Mouse (Mus musculus): ENCODE results near the gene Wnt10b. TPM values are rescaled to one million over a fixed set of nuclear protein-coding genes. Genes with fewer than 3 reads are reported as not detected.
A peak's percentile ranks its signal among the peaks of the same experiment; 100 is the strongest.

Wnt10b gene
- polyA plus RNA-seq, 1 experiment from 2014 or later = not detected

- Histone ChIP-seq H3K4me1 (ENCODE audit: control insufficient read depth, insufficient read depth, low read length) (peaks cover 44% of the 10 kb centered on the region), H3K36me3 (ENCODE audit: control insufficient read depth, insufficient read depth, low read length) (no peaks in the 10 kb centered on the region), H3K4me3 (ENCODE audit: low read depth, low read length) (no peak overlapping the region), H3K9ac (ENCODE audit: low read depth, low read length) (no peak overlapping the region), H3K27me3 (ENCODE audit: control insufficient read depth, insufficient read depth, low read length) (peaks cover 99% of the 10 kb centered on the region), H3K27ac (ENCODE audit: low read depth, low read length) (no peak overlapping the region), H3K9me3 (replicated peaks; ENCODE audit: control insufficient read depth, low read length) (no peaks in the 10 kb centered on the region), H3K4me2 (peak overlapping the region; percentile 58)
- under 1% methylated on average over 32 of the region's 32 CpGs for WGBS (ENCODE audit: insufficient replicate concordance)
- ATAC-seq (replicated peaks; ENCODE audit: insufficient number of reproducible peaks, low FRiP score, low TSS enrichment) = no peak
Observed at GRCm38 (mm10) chr15:98804054-98804453, 26.1 kb upstream of the Wnt10b start.

GRCm38 (mm10) chr15:98802926-98803325, 25.0 kb upstream of the Wnt10b start:
- no peak overlapping the region for H3K4me2 ChIP-seq
- no peak overlapping the region for H3K27ac ChIP-seq (ENCODE audit: low read depth, low read length)
- no peak for ATAC-seq (replicated peaks; ENCODE audit: insufficient number of reproducible peaks, low FRiP score, low TSS enrichment)
- H3K36me3 ChIP-seq (ENCODE audit: control insufficient read depth, insufficient read depth, low read length) = no peaks in the 10 kb centered on the region
- no peaks in the 10 kb centered on the region for H3K9me3 ChIP-seq (replicated peaks; ENCODE audit: control insufficient read depth, low read length)
- peaks cover 35% of the 10 kb centered on the region for H3K4me1 ChIP-seq (ENCODE audit: control insufficient read depth, insufficient read depth, low read length)
- no peak overlapping the region for H3K4me3 ChIP-seq (ENCODE audit: low read depth, low read length)
- 1% methylated on average over 8 of the region's 8 CpGs for WGBS (ENCODE audit: insufficient replicate concordance)
- H3K27me3 ChIP-seq (ENCODE audit: control insufficient read depth, insufficient read depth, low read length) = peaks cover 99% of the 10 kb centered on the region
- no peak overlapping the region for H3K9ac ChIP-seq (ENCODE audit: low read depth, low read length)

GRCm38 (mm10) chr15:98799396-98799795, 21.4 kb upstream of the Wnt10b start:
- no peaks in the 10 kb centered on the region for H3K9me3 ChIP-seq (replicated peaks; ENCODE audit: control insufficient read depth, low read length)
- peaks cover 99% of the 10 kb centered on the region for H3K27me3 ChIP-seq (ENCODE audit: control insufficient read depth, insufficient read depth, low read length)
- H3K27ac ChIP-seq (ENCODE audit: low read depth, low read length) = no peak overlapping the region
- no peaks in the 10 kb centered on the region for H3K36me3 ChIP-seq (ENCODE audit: control insufficient read depth, insufficient read depth, low read length)
- ATAC-seq (replicated peaks; ENCODE audit: insufficient number of reproducible peaks, low FRiP score, low TSS enrichment) = no peak
- WGBS (ENCODE audit: insufficient replicate concordance) = 9% methylated on average over 12 of the region's 12 CpGs
- no peak overlapping the region for H3K9ac ChIP-seq (ENCODE audit: low read depth, low read length)
- no peak overlapping the region for H3K4me2 ChIP-seq
- peaks cover 17% of the 10 kb centered on the region; the same call in 1 of the 2 replicates for H3K4me1 ChIP-seq (ENCODE audit: control insufficient read depth, insufficient read depth, low read length)
- H3K4me3 ChIP-seq (ENCODE audit: low read depth, low read length) = no peak overlapping the region

- H3K4me1 ChIP-seq (ENCODE audit: control insufficient read depth, insufficient read depth, low read length) = peaks cover 16% of the 10 kb centered on the region; the same call in 1 of the 2 replicates
- H3K27ac ChIP-seq (ENCODE audit: low read depth, low read length) = no peak overlapping the region
- peaks cover 99% of the 10 kb centered on the region for H3K27me3 ChIP-seq (ENCODE audit: control insufficient read depth, insufficient read depth, low read length)
- H3K36me3 ChIP-seq (ENCODE audit: control insufficient read depth, insufficient read depth, low read length) = no peaks in the 10 kb centered on the region
- ATAC-seq (replicated peaks; ENCODE audit: insufficient number of reproducible peaks, low FRiP score, low TSS enrichment) = no peak
- H3K4me3 ChIP-seq (ENCODE audit: low read depth, low read length) = no peak overlapping the region
- H3K9me3 ChIP-seq (replicated peaks; ENCODE audit: control insufficient read depth, low read length) = no peaks in the 10 kb centered on the region
- WGBS (ENCODE audit: insufficient replicate concordance) = 43% methylated on average over 3 of the region's 3 CpGs
- H3K9ac ChIP-seq (ENCODE audit: low read depth, low read length) = no peak overlapping the region
- H3K4me2 ChIP-seq = no peak overlapping the region
Observed at GRCm38 (mm10) chr15:98798903-98799302, 21.0 kb upstream of the Wnt10b start.

GRCm38 (mm10) chr15:98797835-98798492, 20.0 kb upstream of the Wnt10b start:
- peaks cover 99% of the 10 kb centered on the region for H3K27me3 ChIP-seq (ENCODE audit: control insufficient read depth, insufficient read depth, low read length)
- H3K9me3 ChIP-seq (replicated peaks; ENCODE audit: control insufficient read depth, low read length) = no peaks in the 10 kb centered on the region
- no peak overlapping the region for H3K9ac ChIP-seq (ENCODE audit: low read depth, low read length)
- 2% methylated on average over 28 of the region's 28 CpGs for WGBS (ENCODE audit: insufficient replicate concordance)
- H3K27ac ChIP-seq (ENCODE audit: low read depth, low read length) = no peak overlapping the region
- no peaks in the 10 kb centered on the region for H3K36me3 ChIP-seq (ENCODE audit: control insufficient read depth, insufficient read depth, low read length)
- ATAC-seq (replicated peaks; ENCODE audit: insufficient number of reproducible peaks, low FRiP score, low TSS enrichment) = peak; percentile 39; the same call in 1 of the 2 replicates
- no peak overlapping the region for H3K4me3 ChIP-seq (ENCODE audit: low read depth, low read length)
- H3K4me2 ChIP-seq = no peak overlapping the region
- peaks cover 10% of the 10 kb centered on the region; the same call in 1 of the 2 replicates for H3K4me1 ChIP-seq (ENCODE audit: control insufficient read depth, insufficient read depth, low read length)

GRCm38 (mm10) chr15:98796803-98797595, 19.0 kb upstream of the Wnt10b start:
- Histone ChIP-seq H3K27me3 (ENCODE audit: control insufficient read depth, insufficient read depth, low read length) (peaks cover 100% of the 10 kb centered on the region), H3K4me1 (ENCODE audit: control insufficient read depth, insufficient read depth, low read length) (peaks cover 13% of the 10 kb centered on the region; the same call in 1 of the 2 replicates), H3K9ac (ENCODE audit: low read depth, low read length) (no peak overlapping the region), H3K9me3 (replicated peaks; ENCODE audit: control insufficient read depth, low read length) (no peaks in the 10 kb centered on the region), H3K27ac (ENCODE audit: low read depth, low read length) (no peak overlapping the region), H3K4me2 (no peak overlapping the region; the same call in 1 of the 2 replicates), H3K4me3 (ENCODE audit: low read depth, low read length) (no peak overlapping the region), H3K36me3 (ENCODE audit: control insufficient read depth, insufficient read depth, low read length) (no peaks in the 10 kb centered on the region)
- ATAC-seq (replicated peaks; ENCODE audit: insufficient number of reproducible peaks, low FRiP score, low TSS enrichment) = no peak
- 8% methylated on average over 13 of the region's 13 CpGs for WGBS (ENCODE audit: insufficient replicate concordance)

- Histone ChIP-seq H3K36me3 (ENCODE audit: control insufficient read depth, insufficient read depth, low read length) (no peaks in the 10 kb centered on the region), H3K9ac (ENCODE audit: low read depth, low read length) (no peak overlapping the region), H3K4me1 (ENCODE audit: control insufficient read depth, insufficient read depth, low read length) (peaks cover 19% of the 10 kb centered on the region), H3K4me2 (no peak overlapping the region), H3K27ac (ENCODE audit: low read depth, low read length) (no peak overlapping the region), H3K4me3 (ENCODE audit: low read depth, low read length) (no peak overlapping the region), H3K9me3 (replicated peaks; ENCODE audit: control insufficient read depth, low read length) (no peaks in the 10 kb centered on the region), H3K27me3 (ENCODE audit: control insufficient read depth, insufficient read depth, low read length) (peaks cover 100% of the 10 kb centered on the region)
- WGBS (ENCODE audit: insufficient replicate concordance) = 4% methylated on average over 13 of the region's 13 CpGs
- ATAC-seq (replicated peaks; ENCODE audit: insufficient number of reproducible peaks, low FRiP score, low TSS enrichment) = no peak
Observed at GRCm38 (mm10) chr15:98793141-98793698, 15.3 kb upstream of the Wnt10b start.

- WGBS (ENCODE audit: insufficient replicate concordance) = 2% methylated on average over 75 of the region's 75 CpGs
- Histone ChIP-seq H3K4me1 (ENCODE audit: control insufficient read depth, insufficient read depth, low read length) (peaks cover 19% of the 10 kb centered on the region), H3K27me3 (ENCODE audit: control insufficient read depth, insufficient read depth, low read length) (peaks cover 99% of the 10 kb centered on the region)
Observed at GRCm38 (mm10) chr15:98792233-98793020, 14.5 kb upstream of the Wnt10b start.

More at GRCm38 (mm10) chr15:98792233-98793020, 14.5 kb upstream of the Wnt10b start:
- Histone ChIP-seq H3K36me3 (ENCODE audit: control insufficient read depth, insufficient read depth, low read length) (no peaks in the 10 kb centered on the region), H3K4me3 (ENCODE audit: low read depth, low read length) (peak overlapping the region; percentile 22), H3K9me3 (replicated peaks; ENCODE audit: control insufficient read depth, low read length) (no peaks in the 10 kb centered on the region), H3K4me2 (peak overlapping the region; percentile 48), H3K9ac (ENCODE audit: low read depth, low read length) (no peak overlapping the region), H3K27ac (ENCODE audit: low read depth, low read length) (no peak overlapping the region)
- ATAC-seq (replicated peaks; ENCODE audit: insufficient number of reproducible peaks, low FRiP score, low TSS enrichment) = no peak

Measured in heart, embryonic 11.5 days (tissue).